Mouse (Mus musculus) midbrain, embryonic 12.5 days (tissue): ENCODE data around the gene Fam47e. TPM values are rescaled to one million over a fixed set of nuclear protein-coding genes. Genes with fewer than 3 reads are reported as not detected.

Experiments
- ATAC-seq: fragments of 200-750 bp; cut with Nextera tagmentation; 2 replicates; pipeline ENCODE4 v1.8.0; 2017; ENCODE audit warnings: low read depth, moderate TSS enrichment, moderate library complexity; ENCODE audit not compliant: low FRiP score
- H3K27ac ChIP-seq: fragments of 300-500 bp; sonication (generic); replicated peaks from 2 replicates; pipeline ENCODE4 v1.5.1; 2016; ENCODE audit warnings: mild to moderate bottlenecking
- H3K27me3 ChIP-seq: fragments of 300-500 bp; sonication (generic); 2 replicates; pipeline ENCODE4 v1.6.1; 2016; ENCODE audit warnings: mild to moderate bottlenecking
- H3K36me3 ChIP-seq: fragments of 300-500 bp; sonication (generic); 2 replicates; pipeline ENCODE4 v1.6.1; 2016
- H3K4me1 ChIP-seq: fragments of 300-500 bp; sonication (generic); 2 replicates; pipeline ENCODE4 v1.6.1; 2016
- H3K4me2 ChIP-seq: fragments of 300-500 bp; sonication (generic); replicated peaks from 2 replicates; pipeline ENCODE4 v1.6.1; 2016; ENCODE audit warnings: mild to moderate bottlenecking, moderate library complexity
- H3K4me3 ChIP-seq: fragments of 300-500 bp; sonication (generic); 2 replicates; pipeline ENCODE4 v1.5.1; 2016; ENCODE audit warnings: mild to moderate bottlenecking
- H3K9ac ChIP-seq: fragments of 300-500 bp; sonication (generic); replicated peaks from 2 replicates; pipeline ENCODE4 v1.6.1; 2016; ENCODE audit warnings: mild to moderate bottlenecking, moderate library complexity
- H3K9me3 ChIP-seq: fragments of 300-500 bp; sonication (generic); 2 replicates; pipeline ENCODE4 v1.6.1; 2016; ENCODE audit warnings: mild to moderate bottlenecking
- WGBS: fragments of 180-500 bp; shearing (Covaris S2); methylation state at CpG from one replicate; pipeline ENCODE4 v1.1.7; 2016; 5-methylcytosine and 5-hydroxymethylcytosine counted together
- polyA plus RNA-seq: library from polyadenylated mRNA; unstranded; fragments of >200 nt; fragmentation: Nextera tagmentation; extraction: Ambion mirVana; gene quantifications from 2 replicates; pipeline ENCODE4 v1.2.1, GENCODE M21; 2016

The Fam47e gene
- polyA plus RNA-seq, 1 experiment from 2014 or later, result not detected

DNA sequence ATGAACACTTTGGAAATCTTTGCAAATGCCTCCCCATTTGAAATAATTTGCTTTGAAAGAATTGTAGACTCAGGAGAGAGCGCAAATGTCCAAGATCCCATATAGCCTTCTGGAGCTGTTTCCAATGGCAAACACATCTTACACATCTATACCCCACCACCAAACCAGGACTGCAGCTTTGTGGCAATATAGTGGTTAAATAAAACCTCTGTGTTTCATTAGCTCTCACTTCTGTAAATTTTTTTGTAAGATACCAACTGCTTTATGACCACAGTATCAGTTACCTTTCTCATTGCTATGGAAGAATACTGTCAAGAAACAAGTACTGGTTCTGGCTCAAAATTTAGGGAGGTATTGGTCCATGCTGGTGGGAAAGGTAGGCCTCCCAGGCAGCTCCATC, 1.0 kb downstream of the Fam47e start:
- Histone ChIP-seq H3K9ac (no peak overlapping the region), H3K9me3 (no peaks in the 10 kb centered on the region), H3K4me3 (no peak overlapping the region), H3K27ac (no peak overlapping the region), H3K4me2 (no peak overlapping the region), H3K27me3 (no peaks in the 10 kb centered on the region), H3K36me3 (no peaks in the 10 kb centered on the region), H3K4me1 (no peaks in the 10 kb centered on the region)
- no peak for ATAC-seq
- WGBS, result 100% methylated on average over 1 of the region's 1 CpGs

DNA sequence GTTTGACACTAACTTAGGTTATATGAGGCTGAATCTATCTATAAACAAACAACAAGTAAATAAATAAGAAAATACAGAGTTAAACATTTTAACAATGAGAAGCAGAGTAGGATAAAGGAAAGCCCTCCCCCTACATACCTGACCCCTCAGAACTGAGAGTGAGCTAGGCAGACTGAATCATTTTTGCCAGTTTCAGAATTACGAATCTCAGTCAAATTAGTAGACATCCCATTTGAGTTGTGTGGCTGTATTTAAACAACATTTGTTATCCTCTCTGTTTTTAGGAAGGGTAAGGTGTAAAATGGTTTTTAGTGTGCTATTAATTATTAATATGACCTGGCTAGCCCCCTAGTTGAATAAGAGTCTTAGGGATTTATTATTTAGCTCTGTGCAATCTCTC, 2.6 kb downstream of the Fam47e start:
- no peaks in the 10 kb centered on the region for H3K9me3 ChIP-seq
- H3K36me3 ChIP-seq, result no peaks in the 10 kb centered on the region
- no peak for ATAC-seq
- H3K4me1 ChIP-seq, result no peaks in the 10 kb centered on the region
- no peak overlapping the region for H3K9ac ChIP-seq
- no peak overlapping the region for H3K27ac ChIP-seq
- 92% methylated on average over 1 of the region's 1 CpGs for WGBS
- no peak overlapping the region for H3K4me2 ChIP-seq
- H3K4me3 ChIP-seq, result no peak overlapping the region
- no peaks in the 10 kb centered on the region for H3K27me3 ChIP-seq

DNA sequence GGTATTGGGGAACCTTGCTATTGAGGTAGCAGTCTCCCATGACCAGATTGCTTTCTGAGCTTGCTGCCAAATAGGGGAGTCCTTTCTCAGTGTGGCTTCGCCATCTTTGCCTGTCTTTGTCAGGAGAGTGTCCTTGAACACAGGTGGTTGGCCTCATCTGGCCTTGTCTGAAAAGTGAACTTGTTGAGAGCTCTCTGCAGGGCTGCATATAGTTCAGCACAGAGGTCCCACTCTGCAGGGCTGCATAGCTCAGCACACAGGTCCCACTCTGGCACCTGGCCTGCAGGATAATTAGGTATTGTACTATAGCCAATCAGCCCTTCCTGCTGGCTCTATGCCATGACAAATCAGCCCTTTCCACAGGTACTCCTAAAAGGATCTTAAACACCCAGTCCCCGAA, 5.3 kb downstream of the Fam47e start:
- no peak overlapping the region for H3K4me3 ChIP-seq
- no peaks in the 10 kb centered on the region for H3K36me3 ChIP-seq
- no peak overlapping the region for H3K9ac ChIP-seq
- no peaks in the 10 kb centered on the region for H3K27me3 ChIP-seq
- ATAC-seq, result no peak
- WGBS, result 81% methylated on average over 2 of the region's 2 CpGs
- no peak overlapping the region for H3K27ac ChIP-seq
- H3K9me3 ChIP-seq, result no peaks in the 10 kb centered on the region
- no peak overlapping the region for H3K4me2 ChIP-seq
- H3K4me1 ChIP-seq, result no peaks in the 10 kb centered on the region

DNA sequence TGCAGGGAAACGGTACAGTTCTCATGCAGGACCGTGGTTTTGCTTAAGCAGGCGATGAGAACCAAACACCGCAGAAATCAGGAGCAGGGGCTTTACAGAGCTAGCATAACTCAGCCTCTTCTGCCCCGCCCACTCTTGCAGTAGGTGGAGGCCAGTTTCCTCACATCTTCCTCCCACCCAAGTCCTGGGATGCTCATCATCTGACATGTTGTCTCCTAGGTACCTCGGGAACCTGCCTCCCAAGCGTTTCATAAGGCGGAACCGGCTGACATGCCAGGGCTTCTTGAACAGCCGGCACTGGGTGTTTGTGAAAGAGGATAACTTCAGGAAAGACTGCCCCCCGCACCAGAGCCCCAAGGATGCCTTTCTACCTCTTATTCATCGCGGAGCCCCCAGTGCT, 7.1 kb downstream of the Fam47e start:
- Histone ChIP-seq H3K4me3 (no peak overlapping the region), H3K27ac (no peak overlapping the region), H3K4me1 (no peaks in the 10 kb centered on the region), H3K9me3 (no peaks in the 10 kb centered on the region), H3K27me3 (no peaks in the 10 kb centered on the region), H3K36me3 (no peaks in the 10 kb centered on the region), H3K9ac (no peak overlapping the region), H3K4me2 (no peak overlapping the region)
- no peak for ATAC-seq
- 78% methylated on average over 13 of the region's 13 CpGs for WGBS

DNA sequence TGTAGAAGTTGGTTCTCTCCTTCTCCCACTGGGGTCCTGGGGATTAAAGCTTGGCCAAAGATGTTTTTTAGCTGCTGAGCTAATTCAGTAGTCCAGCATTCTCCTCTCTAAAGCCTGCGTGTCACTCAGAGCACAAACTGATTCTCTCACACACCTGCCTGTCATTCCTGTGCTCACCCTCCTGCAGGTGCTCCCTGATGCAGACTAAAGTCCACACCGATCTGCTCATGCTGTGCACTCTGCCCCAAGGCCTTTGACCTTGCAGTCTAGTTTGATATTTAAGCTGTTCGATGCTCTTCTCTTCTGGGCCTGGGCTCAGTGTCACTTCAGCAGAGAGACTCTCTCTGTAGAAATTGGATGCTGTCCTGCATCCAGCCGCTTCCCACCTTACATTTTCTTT, 16.4 kb downstream of the Fam47e start:
- H3K4me2 ChIP-seq, result no peak overlapping the region
- no peak for ATAC-seq
- H3K27me3 ChIP-seq, result no peaks in the 10 kb centered on the region
- H3K4me1 ChIP-seq, result no peaks in the 10 kb centered on the region
- no peaks in the 10 kb centered on the region for H3K9me3 ChIP-seq
- no peak overlapping the region for H3K4me3 ChIP-seq
- no peaks in the 10 kb centered on the region for H3K36me3 ChIP-seq
- WGBS, result 86% methylated on average over 4 of the region's 4 CpGs
- H3K27ac ChIP-seq, result no peak overlapping the region
- H3K9ac ChIP-seq, result no peak overlapping the region

DNA sequence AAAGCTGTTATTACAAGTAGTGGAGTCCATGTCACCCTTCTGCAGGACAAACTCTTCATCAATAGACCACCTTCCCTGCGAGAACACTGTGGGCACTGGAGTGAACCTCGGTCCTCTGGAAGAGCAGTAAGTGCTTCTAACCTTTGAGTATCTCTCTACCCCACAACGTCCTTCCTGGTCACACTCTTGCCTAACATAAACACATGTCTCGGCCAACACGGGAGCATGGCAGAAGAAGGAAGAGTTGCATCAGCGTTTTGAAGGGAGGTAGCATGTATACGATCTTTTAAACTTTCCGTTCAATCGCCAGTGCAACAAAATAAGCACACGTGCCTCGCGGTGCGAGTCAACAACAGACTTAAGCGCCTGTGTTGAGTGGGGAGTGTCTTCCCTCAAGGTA, 24.7 kb downstream of the Fam47e start:
- ATAC-seq, result no peak
- H3K27ac ChIP-seq, result no peak overlapping the region
- H3K4me3 ChIP-seq, result no peak overlapping the region
- 92% methylated on average over 14 of the region's 14 CpGs for WGBS
- no peaks in the 10 kb centered on the region for H3K9me3 ChIP-seq
- no peaks in the 10 kb centered on the region for H3K4me1 ChIP-seq
- no peak overlapping the region for H3K9ac ChIP-seq
- H3K36me3 ChIP-seq, result no peaks in the 10 kb centered on the region
- H3K27me3 ChIP-seq, result no peaks in the 10 kb centered on the region
- H3K4me2 ChIP-seq, result no peak overlapping the region

DNA sequence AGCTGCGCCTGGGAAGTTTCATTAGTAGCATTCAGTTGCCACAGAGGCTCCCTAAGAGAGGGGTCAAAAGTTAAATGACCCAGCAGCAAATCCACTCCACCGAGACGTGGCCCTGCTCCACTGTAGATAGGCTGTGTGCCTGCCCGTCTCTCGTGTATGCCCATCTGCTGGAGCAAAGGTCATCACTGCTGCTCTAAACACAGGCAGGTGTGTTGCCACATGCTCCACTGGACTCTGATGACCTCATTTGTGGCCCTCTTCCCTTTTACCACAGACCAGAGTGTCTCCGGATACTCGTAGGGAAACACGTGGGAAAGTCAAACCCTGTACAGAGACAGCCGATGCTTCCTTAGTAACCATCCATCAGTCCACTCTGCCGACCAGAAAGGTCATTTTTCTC, 31.1 kb downstream of the Fam47e start:
- no peak for ATAC-seq
- H3K4me3 ChIP-seq, result no peak overlapping the region
- no peak overlapping the region for H3K9ac ChIP-seq
- H3K4me1 ChIP-seq, result no peaks in the 10 kb centered on the region
- no peaks in the 10 kb centered on the region for H3K36me3 ChIP-seq
- no peak overlapping the region for H3K27ac ChIP-seq
- no peaks in the 10 kb centered on the region for H3K9me3 ChIP-seq
- 75% methylated on average over 10 of the region's 10 CpGs for WGBS
- no peak overlapping the region for H3K4me2 ChIP-seq
- no peaks in the 10 kb centered on the region for H3K27me3 ChIP-seq

DNA sequence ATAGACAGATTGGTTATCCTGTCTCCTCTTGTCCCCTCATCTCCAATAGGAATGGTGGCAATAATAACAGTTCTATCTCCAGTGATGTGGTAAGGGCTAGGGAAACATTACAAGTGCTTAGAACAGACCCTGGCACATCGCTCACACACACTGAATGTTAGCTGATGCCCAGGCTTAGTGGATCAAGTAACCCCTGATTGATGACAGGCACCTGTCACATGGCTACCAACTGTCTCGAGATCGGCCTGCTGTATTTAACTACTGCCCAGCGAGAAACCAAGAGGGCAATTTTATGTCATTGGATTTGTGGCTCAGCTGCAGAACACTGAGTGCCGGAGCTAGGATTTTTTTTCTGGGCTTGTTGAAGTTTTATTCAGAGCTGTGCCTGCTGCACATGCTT, 40.2 kb downstream of the Fam47e start:
- H3K4me1 ChIP-seq, result no peaks in the 10 kb centered on the region
- no peaks in the 10 kb centered on the region for H3K36me3 ChIP-seq
- ATAC-seq, result no peak
- H3K27ac ChIP-seq, result no peak overlapping the region
- no peak overlapping the region for H3K4me3 ChIP-seq
- WGBS, result 86% methylated on average over 5 of the region's 5 CpGs
- no peaks in the 10 kb centered on the region for H3K27me3 ChIP-seq
- no peaks in the 10 kb centered on the region for H3K9me3 ChIP-seq
- no peak overlapping the region for H3K4me2 ChIP-seq
- H3K9ac ChIP-seq, result no peak overlapping the region

DNA sequence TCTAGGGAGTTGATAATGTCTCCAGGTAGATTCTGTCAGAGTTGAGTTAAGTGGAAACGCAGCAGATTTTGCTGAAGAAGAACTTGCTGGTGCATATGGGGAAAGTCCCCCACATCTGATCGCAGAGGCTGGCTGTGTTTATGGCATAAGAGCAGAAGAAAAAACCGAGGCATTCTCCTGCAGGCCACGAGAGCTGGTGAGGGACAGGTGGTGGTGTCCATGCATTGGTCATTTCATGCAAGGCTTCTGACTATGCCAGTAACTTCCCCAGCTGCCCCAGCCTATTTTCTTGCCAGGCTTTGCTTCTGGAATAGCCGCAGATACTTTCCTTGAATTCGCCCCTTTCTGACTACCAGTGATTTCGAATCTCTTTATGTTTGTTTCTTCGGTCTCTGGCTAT, 42.0 kb downstream of the Fam47e start:
- WGBS, result 93% methylated on average over 8 of the region's 8 CpGs
- no peak overlapping the region for H3K4me3 ChIP-seq
- H3K4me2 ChIP-seq, result no peak overlapping the region
- peaks cover 7% of the 10 kb centered on the region for H3K27me3 ChIP-seq
- H3K9ac ChIP-seq, result no peak overlapping the region
- no peaks in the 10 kb centered on the region for H3K4me1 ChIP-seq
- H3K36me3 ChIP-seq, result no peaks in the 10 kb centered on the region
- no peaks in the 10 kb centered on the region for H3K9me3 ChIP-seq
- no peak for ATAC-seq
- H3K27ac ChIP-seq, result no peak overlapping the region

DNA sequence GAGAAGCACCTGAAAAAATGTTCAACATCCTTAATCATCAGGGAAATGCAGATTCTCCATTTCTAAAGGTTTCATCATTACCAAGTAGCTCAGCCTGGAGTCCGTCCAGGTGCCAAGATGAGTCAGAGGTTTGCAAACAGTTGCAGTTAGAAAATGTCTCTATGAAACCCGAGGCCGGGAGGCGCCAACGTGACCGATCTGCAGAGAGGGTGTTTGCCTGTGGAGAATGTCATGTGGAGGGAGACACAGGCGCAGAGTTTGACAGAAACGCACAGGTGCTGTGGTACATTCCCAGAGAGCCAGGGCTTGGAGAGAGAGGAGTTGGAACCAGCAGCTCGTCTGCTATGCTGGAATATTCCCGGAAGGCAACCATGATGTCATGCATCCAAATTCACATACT, 44.2 kb downstream of the Fam47e start:
- H3K36me3 ChIP-seq, result no peaks in the 10 kb centered on the region
- no peak for ATAC-seq
- no peaks in the 10 kb centered on the region for H3K9me3 ChIP-seq
- H3K4me1 ChIP-seq, result peaks cover 6% of the 10 kb centered on the region; the same call in 1 of the 2 replicates
- H3K27me3 ChIP-seq, result peaks cover 18% of the 10 kb centered on the region
- H3K4me2 ChIP-seq, result no peak overlapping the region
- H3K9ac ChIP-seq, result no peak overlapping the region
- H3K4me3 ChIP-seq, result no peak overlapping the region
- no peak overlapping the region for H3K27ac ChIP-seq
- WGBS, result 89% methylated on average over 10 of the region's 10 CpGs

DNA sequence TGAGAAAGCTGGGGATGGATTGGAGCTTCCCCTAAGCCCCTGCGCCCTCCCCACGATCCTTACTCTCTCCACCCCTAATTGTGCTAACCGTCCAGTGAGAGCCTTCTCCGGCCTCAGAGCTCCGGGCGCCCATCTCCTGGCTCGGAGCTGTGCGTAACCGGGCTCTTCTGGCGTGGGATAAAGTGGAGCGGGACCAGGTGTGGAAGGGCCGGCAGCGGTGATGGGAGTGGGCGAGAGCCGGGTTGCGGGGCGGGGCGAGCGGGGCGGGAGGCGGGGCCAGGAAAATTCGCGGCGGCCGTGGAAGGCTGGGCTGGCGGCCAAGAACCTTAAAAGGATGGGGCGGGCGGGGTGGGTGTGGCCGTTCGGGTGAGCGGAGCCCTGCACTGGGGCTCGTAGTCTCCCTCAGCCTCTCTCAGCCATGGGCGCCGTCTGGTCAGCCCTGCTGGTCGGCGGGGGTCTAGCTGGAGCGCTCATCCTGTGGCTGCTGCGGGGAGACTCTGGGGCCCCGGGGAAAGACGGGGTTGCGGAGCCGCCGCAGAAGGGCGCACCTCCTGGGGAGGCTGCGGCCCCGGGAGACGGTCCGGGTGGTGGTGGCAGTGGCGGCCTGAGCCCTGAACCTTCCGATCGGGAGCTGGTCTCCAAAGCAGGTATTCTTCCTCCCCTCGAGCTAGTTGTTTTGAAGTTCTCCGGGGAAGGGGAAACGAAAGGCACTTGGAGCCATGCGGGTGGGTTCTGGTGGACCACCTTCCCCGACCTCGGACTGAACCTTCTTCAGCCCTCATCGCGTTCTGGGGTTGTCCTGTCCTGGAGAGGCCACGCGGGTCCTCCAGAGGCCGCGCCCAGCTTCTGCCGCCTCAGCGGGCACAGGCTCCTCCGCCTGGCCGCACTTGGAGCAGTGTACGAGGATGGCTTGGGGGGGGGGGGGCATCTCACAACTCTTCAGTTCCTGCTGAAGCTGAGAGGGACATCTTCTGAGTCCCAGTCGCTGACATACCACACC, 48.1 kb downstream of the Fam47e start, which contains the start of gene Stbd1:
Gene Stbd1, plus strand, starts transcription at position 351 of the 1,000 bp plus-strand sequence.
- Histone ChIP-seq H3K4me2 (peak within 1 kb of the TSS; percentile 91), H3K36me3 (no peaks in the 10 kb centered on the region), H3K4me3 (peak within 1 kb of the TSS; percentile 64), H3K9me3 (no peaks in the 10 kb centered on the region), H3K27ac (no peak within 1 kb of the TSS), H3K27me3 (peaks cover 31% of the 10 kb centered on the region), H3K9ac (peak within 1 kb of the TSS; percentile 61), H3K4me1 (peaks cover 6% of the 10 kb centered on the region; the same call in 1 of the 2 replicates)
- peak; percentile 93 for ATAC-seq
- under 1% methylated on average over 66 of the region's 69 CpGs for WGBS

DNA sequence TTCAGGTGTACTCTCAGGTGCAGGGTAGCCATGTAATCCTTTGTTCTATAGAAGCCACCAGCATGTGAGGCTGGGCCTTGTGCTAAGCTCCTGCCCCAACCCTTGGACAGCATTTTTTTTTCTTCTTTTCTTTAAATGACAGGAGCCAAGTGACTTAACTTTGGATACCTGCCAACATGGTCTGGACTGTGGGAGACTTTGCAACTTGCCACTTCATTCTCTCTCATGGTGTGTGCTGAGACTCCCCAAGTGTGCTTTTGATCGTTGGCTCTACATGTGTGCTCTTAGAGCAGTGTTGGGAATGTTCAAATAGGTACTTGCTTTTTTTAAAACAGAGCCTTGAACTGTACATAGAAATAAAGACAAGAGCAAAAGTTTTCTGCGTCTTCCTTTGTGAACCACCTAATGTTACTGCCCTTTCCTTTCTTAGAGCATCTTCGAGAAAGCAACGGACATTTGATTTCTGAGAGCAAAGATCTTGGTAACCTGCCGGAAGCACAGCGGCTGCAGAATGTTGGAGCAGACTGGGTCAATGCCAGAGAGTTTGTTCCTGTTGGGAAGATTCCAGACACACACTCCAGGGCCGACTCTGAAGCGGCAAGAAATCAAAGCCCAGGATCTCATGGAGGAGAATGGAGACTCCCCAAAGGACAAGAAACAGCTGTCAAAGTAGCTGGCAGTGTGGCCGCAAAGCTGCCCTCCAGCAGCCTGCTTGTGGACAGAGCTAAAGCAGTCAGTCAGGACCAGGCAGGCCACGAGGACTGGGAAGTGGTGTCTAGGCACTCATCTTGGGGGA, 49.8 kb downstream of the Fam47e start:
- no peaks in the 10 kb centered on the region for H3K36me3 ChIP-seq
- WGBS, result 83% methylated on average over 10 of the region's 10 CpGs
- H3K4me1 ChIP-seq, result peaks cover 6% of the 10 kb centered on the region; the same call in 1 of the 2 replicates
- no peak for ATAC-seq
- H3K9ac ChIP-seq, result no peak overlapping the region
- H3K4me2 ChIP-seq, result no peak overlapping the region
- no peaks in the 10 kb centered on the region for H3K9me3 ChIP-seq
- no peak overlapping the region for H3K4me3 ChIP-seq
- H3K27ac ChIP-seq, result no peak overlapping the region
- H3K27me3 ChIP-seq, result peaks cover 31% of the 10 kb centered on the region
